Mouse (Mus musculus) liver, embryonic 16.5 days (tissue): Measurements from ENCODE around the gene Fyn. TPM values are rescaled to one million over a fixed set of nuclear protein-coding genes. Genes with fewer than 3 reads are reported as not detected.

Experiments
- ATAC-seq: fragments of 200-750 bp; cut with Nextera tagmentation; 2 replicates; pipeline ENCODE4 v1.8.0; 2017; ENCODE audit warnings: low read depth, mild to moderate bottlenecking, moderate number of reproducible peaks, moderate library complexity
- H3K27ac ChIP-seq: fragments of 300-500 bp; sonication (generic); 2 replicates; pipeline ENCODE4 v1.5.1; 2014; ENCODE audit warnings: mild to moderate bottlenecking, low read length
- H3K27me3 ChIP-seq: fragments of 300-500 bp; sonication (generic); 2 replicates; pipeline ENCODE4 v1.6.1; 2014; ENCODE audit warnings: low read depth, low read length, mixed read lengths; ENCODE audit not compliant: control insufficient read depth, insufficient read depth
- H3K36me3 ChIP-seq: fragments of 300-500 bp; sonication (generic); 2 replicates; pipeline ENCODE4 v1.6.1; 2014; ENCODE audit warnings: mild to moderate bottlenecking; ENCODE audit not compliant: control insufficient read depth, insufficient read depth
- H3K4me1 ChIP-seq: fragments of 300-500 bp; sonication (generic); 2 replicates; pipeline ENCODE4 v1.6.1; 2014; ENCODE audit warnings: low read depth, low read length, mixed read lengths; ENCODE audit not compliant: control insufficient read depth
- H3K4me2 ChIP-seq: fragments of 300-500 bp; sonication (generic); 2 replicates; pipeline ENCODE4 v1.6.1; 2014; ENCODE audit warnings: low read depth, low read length, mixed read lengths
- H3K4me3 ChIP-seq: fragments of 300-500 bp; sonication (generic); 2 replicates; pipeline ENCODE4 v1.5.1; 2014; ENCODE audit warnings: low read depth, mild to moderate bottlenecking, low read length
- H3K9ac ChIP-seq: fragments of 300-500 bp; sonication (generic); 2 replicates; pipeline ENCODE4 v1.6.1; 2014; ENCODE audit warnings: low read depth, low read length
- H3K9me3 ChIP-seq: fragments of 300-500 bp; sonication (generic); replicated peaks from 2 replicates; pipeline ENCODE4 v1.6.1; 2016; ENCODE audit warnings: low read length; ENCODE audit not compliant: control insufficient read depth
- WGBS: fragments of 180-500 bp; shearing (Covaris S2); extraction: QIAGEN DNeasy Blood & Tissue Kit; methylation state at CpG from one replicate; pipeline ENCODE4 v1.1.7; 2014; ENCODE audit not compliant: insufficient replicate concordance; 5-methylcytosine and 5-hydroxymethylcytosine counted together
- polyA plus RNA-seq: library from polyadenylated mRNA; unstranded; fragments of >200 nt; fragmentation: Nextera tagmentation; extraction: Ambion mirVana; gene quantifications from 2 replicates; pipeline ENCODE4 v1.2.1, GENCODE M21; 2015

The Fyn gene
- polyA plus RNA-seq, 1 experiment from 2014 or later: 5.9 TPM

GRCm38 (mm10) chr10:39532008-39532740 lies 163.5 kb downstream of the Fyn start:
- 80% methylated on average over 20 of the region's 20 CpGs for WGBS
- Histone ChIP-seq H3K9ac (no peak overlapping the region), H3K9me3 (no peaks in the 10 kb centered on the region), H3K27ac (no peak overlapping the region), H3K4me3 (no peak overlapping the region), H3K27me3 (no peaks in the 10 kb centered on the region), H3K4me2 (no peak overlapping the region), H3K4me1 (no peaks in the 10 kb centered on the region), H3K36me3 (no peaks in the 10 kb centered on the region)
- ATAC-seq: no peak

- H3K9me3 ChIP-seq: no peaks in the 10 kb centered on the region
- H3K9ac ChIP-seq: no peak overlapping the region
- H3K4me1 ChIP-seq: no peaks in the 10 kb centered on the region
- H3K4me2 ChIP-seq: no peak overlapping the region
- WGBS: 81% methylated on average over 7 of the region's 7 CpGs
- no peak for ATAC-seq
- no peaks in the 10 kb centered on the region for H3K27me3 ChIP-seq
- H3K4me3 ChIP-seq: no peak overlapping the region
- no peak overlapping the region for H3K27ac ChIP-seq
- H3K36me3 ChIP-seq: no peaks in the 10 kb centered on the region
Observed at GRCm38 (mm10) chr10:39532823-39533222, 164.2 kb downstream of the Fyn start.

- no peak overlapping the region for H3K27ac ChIP-seq
- ATAC-seq: no peak
Observed at GRCm38 (mm10) chr10:39534324-39535026, 165.8 kb downstream of the Fyn start.

GRCm38 (mm10) chr10:39535347-39535746 lies 166.7 kb downstream of the Fyn start:
- Histone ChIP-seq H3K9ac (no peak overlapping the region), H3K27me3 (no peaks in the 10 kb centered on the region), H3K27ac (no peak overlapping the region), H3K36me3 (no peaks in the 10 kb centered on the region), H3K4me1 (no peaks in the 10 kb centered on the region), H3K4me2 (no peak overlapping the region), H3K9me3 (no peaks in the 10 kb centered on the region), H3K4me3 (no peak overlapping the region)
- WGBS: 71% methylated on average over 3 of the region's 3 CpGs
- no peak for ATAC-seq

More at GRCm38 (mm10) chr10:39534324-39535026, 165.8 kb downstream of the Fyn start:
- H3K9me3 ChIP-seq: no peaks in the 10 kb centered on the region
- H3K36me3 ChIP-seq: no peaks in the 10 kb centered on the region
- WGBS: 71% methylated on average over 9 of the region's 9 CpGs
- H3K4me1 ChIP-seq: no peaks in the 10 kb centered on the region
- no peak overlapping the region for H3K9ac ChIP-seq
- no peak overlapping the region for H3K4me3 ChIP-seq
- H3K27me3 ChIP-seq: no peaks in the 10 kb centered on the region
- no peak overlapping the region for H3K4me2 ChIP-seq

- H3K4me1 ChIP-seq: no peaks in the 10 kb centered on the region
- no peak for ATAC-seq
- no peak overlapping the region for H3K9ac ChIP-seq
- no peak overlapping the region for H3K27ac ChIP-seq
- H3K27me3 ChIP-seq: no peaks in the 10 kb centered on the region
- no peak overlapping the region for H3K4me3 ChIP-seq
- H3K4me2 ChIP-seq: no peak overlapping the region
- WGBS: 81% methylated on average over 11 of the region's 11 CpGs
- no peaks in the 10 kb centered on the region for H3K36me3 ChIP-seq
- H3K9me3 ChIP-seq: no peaks in the 10 kb centered on the region
Observed at GRCm38 (mm10) chr10:39536258-39536657, 167.6 kb downstream of the Fyn start.

GRCm38 (mm10) chr10:39540012-39540647 lies 171.5 kb downstream of the Fyn start:
- no peaks in the 10 kb centered on the region for H3K27me3 ChIP-seq
- H3K9ac ChIP-seq: no peak overlapping the region
- no peak overlapping the region for H3K4me3 ChIP-seq
- H3K4me1 ChIP-seq: no peaks in the 10 kb centered on the region
- no peak for ATAC-seq
- H3K27ac ChIP-seq: no peak overlapping the region
- WGBS: 31% methylated on average over 9 of the region's 9 CpGs
- no peak overlapping the region for H3K4me2 ChIP-seq
- H3K9me3 ChIP-seq: no peaks in the 10 kb centered on the region
- no peaks in the 10 kb centered on the region for H3K36me3 ChIP-seq

- no peak overlapping the region for H3K27ac ChIP-seq
- H3K36me3 ChIP-seq: no peaks in the 10 kb centered on the region
- H3K4me2 ChIP-seq: no peak overlapping the region
- H3K4me1 ChIP-seq: no peaks in the 10 kb centered on the region
- H3K27me3 ChIP-seq: no peaks in the 10 kb centered on the region
- no peak for ATAC-seq
- no peaks in the 10 kb centered on the region for H3K9me3 ChIP-seq
- H3K4me3 ChIP-seq: no peak overlapping the region
- H3K9ac ChIP-seq: no peak overlapping the region
- WGBS: 64% methylated on average over 7 of the region's 7 CpGs
Observed at GRCm38 (mm10) chr10:39540995-39541394, 172.3 kb downstream of the Fyn start.

- no peaks in the 10 kb centered on the region for H3K4me1 ChIP-seq
- H3K36me3 ChIP-seq: no peaks in the 10 kb centered on the region
- no peak overlapping the region for H3K4me3 ChIP-seq
- H3K9me3 ChIP-seq: no peaks in the 10 kb centered on the region
- no peak overlapping the region for H3K4me2 ChIP-seq
- no peak overlapping the region for H3K9ac ChIP-seq
- ATAC-seq: no peak
- 65% methylated on average over 6 of the region's 6 CpGs for WGBS
- H3K27ac ChIP-seq: no peak overlapping the region
- no peaks in the 10 kb centered on the region for H3K27me3 ChIP-seq
Observed at GRCm38 (mm10) chr10:39541451-39541874, 172.8 kb downstream of the Fyn start.
